Mouse (Mus musculus) CH12.LX (cell line): ENCODE measurements around the gene Fntb. TPM values are rescaled to one million over a fixed set of nuclear protein-coding genes. Genes with fewer than 3 reads are reported as not detected.

Experiments
- DNase-seq: peaks from one replicate; pipeline ENCODE4 v3.0.0-alpha.2; 2013; ENCODE audit errors: extremely low read depth
- H3K27ac ChIP-seq: 2 replicates; pipeline ENCODE4 v1.5.1; 2012; ENCODE audit warnings: low read depth, mild to moderate bottlenecking, control low read depth, moderate library complexity; ENCODE audit not compliant: insufficient read depth
- H3K27me3 ChIP-seq: replicated peaks from 2 replicates; pipeline ENCODE3; 2012; ENCODE audit warnings: inconsistent platforms
- H3K36me3 ChIP-seq, 2 experiments: replicated peaks in 1 of 2; 2 replicates each; pipeline versions ENCODE3 to v1.6.1; 2012; ENCODE audit warnings: inconsistent platforms in 1 of 2, low read length in 1 of 2, mild to moderate bottlenecking in 1 of 2, mixed read lengths in 1 of 2, moderate library complexity in 1 of 2; ENCODE audit not compliant: control insufficient read depth in 1 of 2, insufficient read depth in 1 of 2
- H3K4me1 ChIP-seq, 2 experiments: 2 replicates each; pipeline ENCODE4 v1.6.1; 2012; ENCODE audit warnings: inconsistent platforms in 1 of 2, moderate library complexity in 1 of 2; ENCODE audit not compliant: insufficient read depth in 2 of 2, control insufficient read depth in 1 of 2
- H3K4me2 ChIP-seq: 2 replicates; pipeline ENCODE4 v1.6.1; 2012; ENCODE audit warnings: low read depth, mild to moderate bottlenecking, control low read depth; ENCODE audit not compliant: poor library complexity, insufficient read depth, severe bottlenecking
- H3K4me3 ChIP-seq, 3 experiments: fragments of 150-350 bp in 1 of 3; sonication (generic) in 1 of 3; replicated peaks in 1 of 3; 2 replicates each; pipeline versions ENCODE3 to v1.5.1; 2011 to 2012; ENCODE audit warnings: low read depth in 2 of 3, low read length in 2 of 3, mild to moderate bottlenecking in 2 of 3, moderate library complexity in 2 of 3, control low read depth in 1 of 3, improper control_type of control experiment in 1 of 3, inconsistent platforms in 1 of 3, mixed read lengths in 1 of 3; ENCODE audit not compliant: poor library complexity in 1 of 3
- H3K79me2 ChIP-seq: replicated peaks from 2 replicates; pipeline ENCODE4 v1.6.1; 2012; ENCODE audit warnings: mild to moderate bottlenecking, moderate library complexity; ENCODE audit not compliant: control insufficient read depth, poor library complexity, insufficient read depth, severe bottlenecking; ENCODE audit errors: extremely low read depth
- H3K9ac ChIP-seq: 2 replicates; pipeline ENCODE4 v1.6.1; 2012; ENCODE audit warnings: low read depth, mild to moderate bottlenecking, control low read depth, moderate library complexity; ENCODE audit not compliant: insufficient read depth
- H3K9me3 ChIP-seq: replicated peaks from 2 replicates; pipeline ENCODE3; 2012; ENCODE audit warnings: low read length, inconsistent platforms, mixed read lengths
- BHLHE40 ChIP-seq: IDR thresholded peaks from 2 replicates; pipeline ENCODE4 v1.6.1; 2011; ENCODE audit warnings: mild to moderate bottlenecking, low read depth, low read length, improper control_type of control experiment
- CHD1 ChIP-seq: IDR thresholded peaks from 2 replicates; pipeline ENCODE4 v1.6.1; 2012; ENCODE audit warnings: low read depth, low read length, improper control_type of control experiment, inconsistent platforms
- CTCF ChIP-seq, 2 experiments: IDR thresholded peaks in 1 of 2; conservative IDR thresholded peaks in 1 of 2; 2 replicates each; pipeline ENCODE4 v1.5.1; 2011 to 2012; ENCODE audit warnings: low read depth in 2 of 2, low read length in 2 of 2, improper control_type of control experiment in 1 of 2, inconsistent platforms in 1 of 2, mild to moderate bottlenecking in 1 of 2, moderate library complexity in 1 of 2
- E2F4 ChIP-seq: IDR thresholded peaks from 2 replicates; pipeline ENCODE4 v1.6.1; 2011; ENCODE audit warnings: low read depth, low read length, improper control_type of control experiment; ENCODE audit not compliant: insufficient replicate concordance
- ETS1 ChIP-seq: conservative IDR thresholded peaks from 2 replicates; pipeline ENCODE4 v1.6.1; 2012; ENCODE audit warnings: low read depth, mild to moderate bottlenecking, inconsistent platforms, low read length, improper control_type of control experiment, moderate library complexity
- GABPA ChIP-seq: IDR thresholded peaks from 2 replicates; pipeline ENCODE4 v1.6.1; 2012; ENCODE audit warnings: low read depth, low read length, improper control_type of control experiment, inconsistent platforms; ENCODE audit not compliant: insufficient replicate concordance
- HCFC1 ChIP-seq: IDR thresholded peaks from 2 replicates; pipeline ENCODE4 v1.6.1; 2012; ENCODE audit warnings: low read depth, mild to moderate bottlenecking, inconsistent platforms, low read length, improper control_type of control experiment
- JUN ChIP-seq: IDR thresholded peaks from 2 replicates; pipeline ENCODE4 v1.6.1; 2011; ENCODE audit warnings: low read depth, mild to moderate bottlenecking, low read length, improper control_type of control experiment, moderate library complexity; ENCODE audit not compliant: insufficient read depth
- JUND ChIP-seq: conservative IDR thresholded peaks from 2 replicates; pipeline ENCODE4 v1.6.1; 2011; ENCODE audit warnings: low read depth, low read length, improper control_type of control experiment
- MAX ChIP-seq: IDR thresholded peaks from 2 replicates; pipeline ENCODE4 v1.6.1; 2011; ENCODE audit warnings: low read length, improper control_type of control experiment
- MEF2A ChIP-seq: IDR thresholded peaks from 2 replicates; pipeline ENCODE4 v1.6.1; 2014; ENCODE audit warnings: low read depth, mild to moderate bottlenecking, inconsistent platforms, low read length, improper control_type of control experiment, borderline replicate concordance
- MXI1 ChIP-seq: IDR thresholded peaks from 2 replicates; pipeline ENCODE4 v1.6.1; 2011; ENCODE audit warnings: mild to moderate bottlenecking, low read depth, low read length, improper control_type of control experiment
- NELFE ChIP-seq: IDR thresholded peaks from 2 replicates; pipeline ENCODE4 v1.6.1; 2011; ENCODE audit warnings: low read depth, low read length, improper control_type of control experiment
- NRF1 ChIP-seq: IDR thresholded peaks from 2 replicates; pipeline ENCODE4 v1.6.1; 2014; ENCODE audit warnings: low read depth, mild to moderate bottlenecking, inconsistent platforms, low read length, improper control_type of control experiment, moderate library complexity
- PAX5 ChIP-seq: IDR thresholded peaks from 2 replicates; pipeline ENCODE4 v1.6.1; 2012; ENCODE audit warnings: low read length, inconsistent platforms, mixed read lengths
- RCOR1 ChIP-seq: conservative IDR thresholded peaks from 2 replicates; pipeline ENCODE4 v1.6.1; 2012; ENCODE audit warnings: low read depth, mild to moderate bottlenecking, inconsistent platforms, low read length, improper control_type of control experiment
- SIN3A ChIP-seq: IDR thresholded peaks from 2 replicates; pipeline ENCODE4 v1.6.1; 2012; ENCODE audit warnings: low read length, improper control_type of control experiment, inconsistent platforms
- UBTF ChIP-seq: IDR thresholded peaks from 2 replicates; pipeline ENCODE4 v1.6.1; 2012; ENCODE audit warnings: low read depth, mild to moderate bottlenecking, inconsistent platforms, low read length, improper control_type of control experiment, moderate library complexity
- USF1 ChIP-seq: IDR thresholded peaks from 2 replicates; pipeline ENCODE4 v1.6.1; 2014; ENCODE audit warnings: low read depth, mild to moderate bottlenecking, inconsistent platforms, low read length, improper control_type of control experiment
- ZKSCAN1 ChIP-seq: IDR thresholded peaks from 2 replicates; pipeline ENCODE4 v1.6.1; 2012; ENCODE audit warnings: low read depth, inconsistent platforms, low read length, improper control_type of control experiment, borderline replicate concordance
- ZMIZ1 ChIP-seq: IDR thresholded peaks from 2 replicates; pipeline ENCODE4 v1.6.1; 2012; ENCODE audit warnings: low read depth, mild to moderate bottlenecking, inconsistent platforms, low read length, improper control_type of control experiment
- ZNF384 ChIP-seq: IDR thresholded peaks from 2 replicates; pipeline ENCODE4 v1.6.1; 2012; ENCODE audit warnings: low read depth, low read length, improper control_type of control experiment, inconsistent platforms
- dilution Hi-C: fragments of 300-500 bp; cut with MboI; formaldehyde crosslinking; loops from 2 replicates; pipeline ENCODE4 v1.14.3; 2020; ENCODE audit warnings: low sequenced_read_pairs; ENCODE audit not compliant: extremely low pct_unique_long_range_greater_than_20kb, extremely low pct_ligation_motif_present
- in situ Hi-C: fragments of 300-500 bp; cut with MboI; formaldehyde crosslinking; loops from 3 replicates; pipeline ENCODE4 v1.14.3; 2019; ENCODE audit warnings: low sequenced_read_pairs, low pct_ligation_motif_present, low pct_unique_long_range_greater_than_20kb, mixed read lengths
- polyA plus RNA-seq: library from polyadenylated mRNA; unstranded; fragments of >175 nt; gene quantifications from 2 replicates; pipeline ENCODE4 v1.2.1, GENCODE M21; 2012; ENCODE audit warnings: low read depth; ENCODE audit not compliant: insufficient read length
- total RNA-seq, 2 experiments: library from RNA; depleted of rRNA; stranded (reverse); fragments of 300-350 nt in 1 of 2; fragments of >200 nt in 1 of 2; gene quantifications; 2 replicates each; pipeline ENCODE4 v1.2.3; 2012 to 2014

Fntb gene
- total and polyA plus RNA-seq, 3 experiments = 5.6 to 19.5 (median 9.2) TPM

DNA sequence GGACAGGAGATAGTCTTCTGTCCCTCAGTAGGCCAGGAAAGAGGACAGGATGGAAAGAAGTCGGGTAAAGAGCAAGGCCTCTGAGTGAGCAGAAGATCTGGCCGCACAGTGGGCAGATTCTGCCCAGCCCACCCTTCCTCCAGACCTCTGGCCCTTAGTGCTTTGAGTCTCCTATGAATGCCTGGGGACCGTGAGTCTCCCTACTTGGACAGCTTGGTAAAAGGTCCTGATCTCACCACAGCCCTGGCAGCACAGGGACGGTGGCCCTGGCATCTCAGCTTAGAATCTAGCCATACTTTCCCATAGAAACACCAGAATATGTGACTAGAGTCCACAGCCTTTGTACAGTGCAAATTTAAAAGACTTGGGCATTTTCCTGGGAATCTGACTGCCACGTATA is 14.6 kb downstream of the Fntb start:
- Histone ChIP-seq H3K27ac (no peak overlapping the region), H3K36me3 (peaks cover 2 to 51% of the 10 kb centered on the region in 2 experiments), H3K4me3 (no peak overlapping the region), H3K4me2 (no peak overlapping the region), H3K9me3 (no peaks in the 10 kb centered on the region), H3K9ac (no peak overlapping the region), H3K27me3 (no peaks in the 10 kb centered on the region), H3K4me1 (peaks cover 0 to 10% of the 10 kb centered on the region in 2 experiments; a peak in 2 of 4 replicates), H3K79me2 (no peaks in the 10 kb centered on the region)
- in situ Hi-C loops (no loop called here), dilution Hi-C loops (no loop called here)
- no peak for TF ChIP-seq MXI1
- TF ChIP-seq ZKSCAN1 = no peak
- TF ChIP-seq BHLHE40 = no peak
- no peak for TF ChIP-seq MEF2A
- no peak for TF ChIP-seq ZMIZ1
- no peak for TF ChIP-seq GABPA
- no peak for TF ChIP-seq ZNF384
- no peak for TF ChIP-seq USF1
- no peak for TF ChIP-seq HCFC1
- TF ChIP-seq RCOR1 = no peak
- DNase-seq = no peak

DNA sequence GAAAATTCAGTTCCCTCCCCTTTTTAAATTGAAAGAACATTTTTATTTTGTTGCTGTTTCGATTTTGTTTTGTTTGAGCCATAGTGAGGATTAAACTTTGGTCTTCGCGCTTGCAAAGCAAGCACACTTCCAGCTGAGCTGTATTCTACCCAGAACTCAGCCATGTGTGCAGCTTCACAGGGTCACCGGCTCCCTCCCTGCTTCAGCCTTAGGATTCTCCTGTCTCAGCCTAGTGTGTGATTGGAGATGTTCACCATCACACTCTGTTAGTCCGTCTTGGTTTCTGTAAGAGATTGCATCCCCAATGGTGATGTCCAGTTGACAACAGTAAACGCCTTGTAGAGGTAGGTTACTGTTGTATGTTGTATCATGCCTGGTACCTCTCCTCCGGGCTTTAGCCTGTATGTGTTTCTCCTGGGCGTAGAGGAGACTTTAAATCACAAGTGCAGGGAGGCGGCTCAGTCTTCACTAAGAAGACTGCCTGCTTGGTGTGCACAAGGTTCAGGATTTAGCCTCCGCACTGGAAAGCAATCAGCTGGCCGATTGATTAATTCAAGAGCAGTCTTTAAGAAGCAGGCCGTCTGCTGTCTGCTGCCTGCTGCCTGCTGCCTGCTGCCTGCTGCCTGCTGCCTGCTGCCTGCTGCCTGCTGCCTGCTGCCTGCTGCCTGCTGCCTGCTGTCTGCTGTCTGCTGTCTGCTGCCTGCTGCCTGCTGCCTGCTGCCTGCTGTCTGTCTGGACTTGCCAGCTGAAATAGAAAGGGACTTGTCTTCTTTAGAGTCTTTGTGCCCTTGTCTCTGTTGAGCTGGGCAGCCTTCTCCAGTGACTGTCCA is 15.5 kb downstream of the Fntb start:
- Histone ChIP-seq H3K9ac (no peak overlapping the region), H3K4me3 (no peak overlapping the region), H3K79me2 (no peaks in the 10 kb centered on the region), H3K27me3 (no peaks in the 10 kb centered on the region), H3K9me3 (no peaks in the 10 kb centered on the region), H3K4me2 (no peak overlapping the region), H3K36me3 (peaks cover 2 to 43% of the 10 kb centered on the region in 2 experiments), H3K4me1 (peaks cover 0 to 10% of the 10 kb centered on the region in 2 experiments; a peak in 2 of 4 replicates), H3K27ac (no peak overlapping the region)
- DNase-seq = no peak
- in situ Hi-C loops (no loop called here), dilution Hi-C loops (no loop called here)
- TF ChIP-seq HCFC1 (no peak), SIN3A (no peak), E2F4 (no peak), ETS1 (no peak), NRF1 (no peak), CTCF (conservative IDR thresholded peaks at IDR 0.05 in 1 of 2, IDR thresholded peaks at IDR 0.05 in 1 of 2; ENCODE audit: low read depth in 2 of 2, low read length in 2 of 2) (no peak), PAX5 (no peak), JUN (no peak), JUND (no peak), UBTF (no peak), ZKSCAN1 (no peak), MAX (no peak), BHLHE40 (no peak), NELFE (no peak), GABPA (no peak), CHD1 (no peak)
